Mouse (Mus musculus) hindbrain, embryonic 15.5 days (tissue): ENCODE measurements around the gene Arrb2. TPM values are rescaled to one million over a fixed set of nuclear protein-coding genes. Genes with fewer than 3 reads are reported as not detected.

Experiments
- ATAC-seq: fragments of 200-750 bp; cut with Nextera tagmentation; 2 replicates; pipeline ENCODE4 v1.8.0; 2017; ENCODE audit warnings: low read depth, moderate number of reproducible peaks, moderate TSS enrichment; ENCODE audit not compliant: low FRiP score
- H3K27ac ChIP-seq: fragments of 300-500 bp; sonication (generic); replicated peaks from 2 replicates; pipeline ENCODE4 v1.5.1; 2015; ENCODE audit warnings: mild to moderate bottlenecking, inconsistent platforms
- H3K27me3 ChIP-seq: fragments of 300-500 bp; sonication (generic); 2 replicates; pipeline ENCODE4 v1.6.1; 2015; ENCODE audit warnings: control low read depth, inconsistent platforms
- H3K36me3 ChIP-seq: fragments of 300-500 bp; sonication (generic); 2 replicates; pipeline ENCODE4 v1.6.1; 2015; ENCODE audit warnings: control low read depth, inconsistent platforms
- H3K4me1 ChIP-seq: fragments of 300-500 bp; sonication (generic); replicated peaks from 2 replicates; pipeline ENCODE4 v1.6.1; 2015; ENCODE audit warnings: control low read depth, inconsistent platforms
- H3K4me2 ChIP-seq: fragments of 300-500 bp; sonication (generic); 2 replicates; pipeline ENCODE4 v1.6.1; 2015; ENCODE audit warnings: moderate library complexity, mild to moderate bottlenecking, inconsistent platforms
- H3K4me3 ChIP-seq: fragments of 300-500 bp; sonication (generic); 2 replicates; pipeline ENCODE4 v1.5.1; 2015; ENCODE audit warnings: mild to moderate bottlenecking, inconsistent platforms
- H3K9ac ChIP-seq: fragments of 300-500 bp; sonication (generic); 2 replicates; pipeline ENCODE4 v1.6.1; 2015; ENCODE audit warnings: inconsistent platforms
- H3K9me3 ChIP-seq: fragments of 300-500 bp; sonication (generic); 2 replicates; pipeline ENCODE4 v1.6.1; 2016; ENCODE audit warnings: control low read depth, inconsistent platforms
- WGBS: fragments of 180-500 bp; shearing (Covaris S2); methylation state at CpG from one replicate; pipeline ENCODE4 v1.1.7; 2015; 5-methylcytosine and 5-hydroxymethylcytosine counted together
- polyA plus RNA-seq: library from polyadenylated mRNA; unstranded; fragments of >200 nt; fragmentation: Nextera tagmentation; extraction: Ambion mirVana; gene quantifications from 2 replicates; pipeline ENCODE4 v1.2.1, GENCODE M21; 2015

Gene Arrb2
- polyA plus RNA-seq, 1 experiment from 2014 or later, result 57.5 TPM

- no peak overlapping the region for H3K27ac ChIP-seq
- no peak overlapping the region for H3K4me3 ChIP-seq
- 0 out of 2 replicates have a peak, but pooled peaks cover 3% of the 10 kb centered on the region for H3K36me3 ChIP-seq
- no peak overlapping the region for H3K4me2 ChIP-seq
- no peak for ATAC-seq
- no peaks in the 10 kb centered on the region for H3K9me3 ChIP-seq
- H3K9ac ChIP-seq, result no peak overlapping the region
- H3K4me1 ChIP-seq, result peaks cover 5% of the 10 kb centered on the region; the same call in 1 of the 2 replicates
- 87% methylated on average over 1 of the region's 1 CpGs for WGBS
- no peaks in the 10 kb centered on the region for H3K27me3 ChIP-seq
Measured at GRCm38 (mm10) chr11:70447373-70447772, 14.9 kb downstream of the Arrb2 start.

- peaks cover 6% of the 10 kb centered on the region for H3K36me3 ChIP-seq
- H3K4me2 ChIP-seq, result no peak overlapping the region
- H3K4me1 ChIP-seq, result peaks cover 20% of the 10 kb centered on the region
- WGBS, result 86% methylated on average over 2 of the region's 2 CpGs
- H3K4me3 ChIP-seq, result no peak overlapping the region
- H3K27me3 ChIP-seq, result no peaks in the 10 kb centered on the region
- no peak overlapping the region for H3K9ac ChIP-seq
- H3K27ac ChIP-seq, result no peak overlapping the region
- no peaks in the 10 kb centered on the region for H3K9me3 ChIP-seq
- ATAC-seq, result no peak
Measured at GRCm38 (mm10) chr11:70450926-70451325, 18.5 kb downstream of the Arrb2 start.

GRCm38 (mm10) chr11:70451797-70452498 lies 19.5 kb downstream of the Arrb2 start, which contains the start of gene Med11:
Med11 (plus strand) TSS chr11:70451919.
- Histone ChIP-seq H3K9ac (peak within 1 kb of the TSS; percentile 71), H3K4me1 (peaks cover 20% of the 10 kb centered on the region), H3K9me3 (no peaks in the 10 kb centered on the region), H3K4me2 (peak within 1 kb of the TSS; percentile 64), H3K4me3 (peak within 1 kb of the TSS; percentile 66), H3K27me3 (no peaks in the 10 kb centered on the region), H3K27ac (peak within 1 kb of the TSS; percentile 98), H3K36me3 (peaks cover 6% of the 10 kb centered on the region)
- ATAC-seq, result peak; percentile 98
- WGBS, result under 1% methylated on average over 45 of the region's 46 CpGs

- peaks cover 20% of the 10 kb centered on the region for H3K4me1 ChIP-seq
- no peak overlapping the region for H3K4me3 ChIP-seq
- H3K4me2 ChIP-seq, result peak overlapping the region; percentile 64
- ATAC-seq, result no peak
- H3K27ac ChIP-seq, result no peak overlapping the region
- no peaks in the 10 kb centered on the region for H3K9me3 ChIP-seq
- peak overlapping the region; percentile 11; the same call in 1 of the 2 replicates for H3K9ac ChIP-seq
- WGBS, result 89% methylated on average over 9 of the region's 9 CpGs
- H3K36me3 ChIP-seq, result peaks cover 6% of the 10 kb centered on the region
- peaks cover 1% of the 10 kb centered on the region for H3K27me3 ChIP-seq
Measured at GRCm38 (mm10) chr11:70453261-70454044, 21.0 kb downstream of the Arrb2 start.

- Histone ChIP-seq H3K9me3 (no peaks in the 10 kb centered on the region), H3K27ac (no peak within 1 kb of the TSS), H3K27me3 (peaks cover 28% of the 10 kb centered on the region), H3K9ac (peak within 1 kb of the TSS; percentile 37; the same call in 1 of the 2 replicates), H3K36me3 (no peaks in the 10 kb centered on the region), H3K4me3 (peak within 1 kb of the TSS; percentile 40), H3K4me1 (peaks cover 4% of the 10 kb centered on the region; the same call in 1 of the 2 replicates), H3K4me2 (peak within 1 kb of the TSS; percentile 72)
- 20% methylated on average over 31 of the region's 32 CpGs for WGBS
- ATAC-seq, result no peak
Measured at GRCm38 (mm10) chr11:70458688-70459600, 26.5 kb downstream of the Arrb2 start, which contains the start of gene Zmynd15. Zmynd15 (plus strand) TSS chr11:70459433.

- peak within 1 kb of the TSS; percentile 72 for H3K4me2 ChIP-seq
- peak within 1 kb of the TSS; percentile 37; the same call in 1 of the 2 replicates for H3K9ac ChIP-seq
- peaks cover 4% of the 10 kb centered on the region; the same call in 1 of the 2 replicates for H3K4me1 ChIP-seq
- WGBS, result 6% methylated on average over 30 of the region's 30 CpGs
- ATAC-seq, result no peak
- H3K9me3 ChIP-seq, result no peaks in the 10 kb centered on the region
- H3K27me3 ChIP-seq, result peaks cover 28% of the 10 kb centered on the region
- H3K27ac ChIP-seq, result no peak within 1 kb of the TSS
- H3K4me3 ChIP-seq, result peak within 1 kb of the TSS; percentile 40
- H3K36me3 ChIP-seq, result no peaks in the 10 kb centered on the region
Measured at GRCm38 (mm10) chr11:70459601-70460101, 27.2 kb downstream of the Arrb2 start, which contains the start of gene Cxcl16. Cxcl16 (minus strand) TSS chr11:70459984.

- Histone ChIP-seq H3K4me3 (no peak overlapping the region), H3K9me3 (no peaks in the 10 kb centered on the region), H3K4me1 (peaks cover 13% of the 10 kb centered on the region), H3K4me2 (no peak overlapping the region), H3K27me3 (peaks cover 31% of the 10 kb centered on the region), H3K9ac (no peak overlapping the region), H3K27ac (no peak overlapping the region), H3K36me3 (no peaks in the 10 kb centered on the region)
- no peak for ATAC-seq
- WGBS, result 78% methylated on average over 5 of the region's 5 CpGs
Measured at GRCm38 (mm10) chr11:70463970-70464369, 31.5 kb downstream of the Arrb2 start.

GRCm38 (mm10) chr11:70465211-70465610 lies 32.8 kb downstream of the Arrb2 start:
- Histone ChIP-seq H3K4me3 (peak overlapping the region; percentile 23), H3K4me2 (peak overlapping the region; percentile 51), H3K27ac (no peak overlapping the region), H3K36me3 (no peaks in the 10 kb centered on the region), H3K9me3 (no peaks in the 10 kb centered on the region), H3K4me1 (peaks cover 9% of the 10 kb centered on the region), H3K9ac (no peak overlapping the region), H3K27me3 (peaks cover 23% of the 10 kb centered on the region)
- WGBS, result 24% methylated on average over 16 of the region's 16 CpGs
- no peak for ATAC-seq

- H3K9me3 ChIP-seq, result no peaks in the 10 kb centered on the region
- peak overlapping the region; percentile 51 for H3K4me2 ChIP-seq
- no peaks in the 10 kb centered on the region for H3K36me3 ChIP-seq
- H3K4me1 ChIP-seq, result peaks cover 9% of the 10 kb centered on the region
- H3K27ac ChIP-seq, result no peak overlapping the region
- H3K9ac ChIP-seq, result 0 out of 2 replicates have a peak overlapping the region, but pooled peaks have one; percentile 15
- no peak for ATAC-seq
- H3K27me3 ChIP-seq, result peaks cover 17% of the 10 kb centered on the region
- H3K4me3 ChIP-seq, result peak overlapping the region; percentile 23
- WGBS, result 17% methylated on average over 23 of the region's 23 CpGs
Measured at GRCm38 (mm10) chr11:70465824-70466223, 33.4 kb downstream of the Arrb2 start.

GRCm38 (mm10) chr11:70467902-70468619 lies 35.6 kb downstream of the Arrb2 start:
- Histone ChIP-seq H3K9me3 (no peaks in the 10 kb centered on the region), H3K27me3 (peaks cover 8% of the 10 kb centered on the region), H3K4me3 (no peak overlapping the region), H3K4me1 (peaks cover 9% of the 10 kb centered on the region), H3K36me3 (no peaks in the 10 kb centered on the region), H3K9ac (no peak overlapping the region), H3K4me2 (no peak overlapping the region), H3K27ac (no peak overlapping the region)
- WGBS, result 88% methylated on average over 5 of the region's 5 CpGs
- no peak for ATAC-seq
